Mouse (Mus musculus) bone marrow macrophage, adult 2 months (primary cell): ENCODE data around the gene Gpr85.

ENCODE experiments used
- CTCF ChIP-seq: IDR thresholded peaks from 2 replicates; pipeline ENCODE4 v1.5.1; 2012; ENCODE audit warnings: low read depth, mild to moderate bottlenecking, low read length, moderate library complexity
- POLR2A ChIP-seq: IDR thresholded peaks from 2 replicates; pipeline ENCODE4 v1.6.1; 2012; ENCODE audit warnings: mild to moderate bottlenecking, low read depth, low read length, borderline replicate concordance

GRCm38 (mm10) chr6:13854230-13854629 lies 14.5 kb upstream of the Gpr85 start:
- TF ChIP-seq POLR2A (no peak), CTCF (no peak)
